Mouse (Mus musculus) C2C12 (cell line): ENCODE measurements around the gene Map3k11.

Source experiments
- CEBPB ChIP-seq: IDR thresholded peaks from one replicate; pipeline ENCODE4 v1.6.1; 2011; ENCODE audit warnings: low read depth, mild to moderate bottlenecking, control low read depth, moderate library complexity
- CTCF ChIP-seq: IDR thresholded peaks from one replicate; pipeline ENCODE4 v1.5.1; 2011; ENCODE audit not compliant: control insufficient read depth, insufficient read depth, insufficient read length
- USF1 ChIP-seq: IDR thresholded peaks from one replicate; pipeline ENCODE4 v1.6.1; 2011; ENCODE audit warnings: low read depth, mild to moderate bottlenecking, control low read depth, moderate library complexity

GRCm38 (mm10) chr19:5647791-5648190 is 40.8 kb upstream of the Map3k11 start:
- TF ChIP-seq CTCF (no peak), USF1 (no peak), CEBPB (no peak)
